Mouse (Mus musculus) CD4-positive, CD25-positive, alpha-beta regulatory T cell, adult 4 months (primary cell): Measurements from ENCODE around the gene Fancf. TPM values are rescaled to one million over a fixed set of nuclear protein-coding genes. Genes with fewer than 3 reads are reported as not detected.

Experiments
- ATAC-seq: one replicate; pipeline ENCODE4 v1.8.0; 2017
- polyA plus RNA-seq, 2 experiments: library from polyadenylated mRNA; unstranded; fragments of 100-300 nt; shearing (Covaris generic); gene quantifications; one replicate each; pipeline ENCODE4 v1.2.1; 2017

Fancf gene
- polyA plus RNA-seq, 2 experiments from 2014 or later = 0.73 to 1.5 TPM

DNA sequence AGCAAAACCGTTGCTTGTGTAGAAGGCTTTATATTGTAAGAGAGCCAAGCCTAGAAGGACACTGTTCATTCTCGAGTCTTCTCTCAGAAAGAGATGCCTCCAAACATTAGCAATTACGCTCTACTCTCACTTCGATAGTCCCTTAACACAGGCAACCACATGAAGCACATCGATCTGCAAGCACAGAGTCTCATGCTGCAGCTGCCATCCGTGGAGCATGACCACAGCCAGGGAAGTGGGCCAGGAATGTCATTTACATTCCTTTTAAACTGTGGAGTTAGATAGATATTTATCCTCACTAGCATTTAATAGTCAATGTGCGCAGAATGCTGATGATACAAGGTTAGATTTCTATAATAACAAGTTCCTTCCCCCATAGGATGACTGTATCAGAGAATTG lies 21.6 kb downstream of the Fancf start:
- ATAC-seq = no peak

DNA sequence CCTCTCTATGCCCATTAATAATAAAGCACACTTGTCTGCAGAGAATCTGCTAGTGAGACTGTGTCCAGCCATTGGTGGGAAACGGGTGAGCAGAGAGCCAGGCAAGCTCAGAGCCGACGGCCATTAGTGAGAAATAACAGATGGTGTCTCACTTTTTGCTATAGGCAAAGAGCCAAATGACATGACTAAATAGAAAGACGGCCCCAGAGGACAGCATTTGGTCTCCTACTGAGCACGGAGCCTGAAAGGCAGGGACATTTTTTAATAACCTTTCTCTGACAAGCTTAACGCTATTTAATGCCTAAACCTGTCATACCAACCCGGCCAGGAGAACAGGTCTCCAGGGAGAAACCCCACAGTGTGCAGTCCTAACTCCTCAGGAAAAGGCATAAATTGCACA lies 30.1 kb downstream of the Fancf start:
- ATAC-seq = no peak

DNA sequence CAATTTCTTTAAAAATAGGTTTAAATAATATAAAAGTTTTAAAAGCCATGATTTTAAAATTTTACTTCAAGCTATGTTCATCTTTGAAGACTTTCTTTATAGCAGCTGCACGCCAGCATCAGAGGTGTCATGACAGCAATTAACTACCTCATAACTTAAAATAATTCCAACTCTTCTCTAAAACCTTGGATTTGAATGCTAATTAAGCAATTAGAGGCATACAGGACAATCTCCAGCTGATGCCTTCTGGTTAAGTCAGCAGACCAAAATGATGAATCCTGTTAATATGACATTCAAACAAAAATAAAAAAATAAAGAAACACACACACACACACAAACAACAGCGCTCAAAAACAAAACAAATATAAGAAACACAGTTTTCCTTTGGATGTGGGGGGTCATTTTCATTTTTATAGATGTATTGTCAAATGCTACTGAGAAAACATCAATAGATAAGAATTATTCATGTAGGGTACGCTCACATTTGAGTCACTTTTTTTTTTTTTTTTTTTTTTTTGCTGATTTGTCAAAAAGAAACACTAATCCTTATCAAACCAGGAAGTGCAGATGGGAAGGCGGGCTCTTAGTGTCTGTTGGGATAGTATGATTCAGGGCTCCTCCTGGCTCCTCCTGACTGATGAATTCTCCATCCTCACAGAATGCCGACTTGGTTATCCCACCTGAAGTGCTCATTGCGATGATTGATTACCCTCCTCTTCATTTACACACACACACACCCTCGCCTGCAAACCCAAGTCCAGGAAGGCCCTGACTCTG lies 38.3 kb downstream of the Fancf start:
- no peak for ATAC-seq

DNA sequence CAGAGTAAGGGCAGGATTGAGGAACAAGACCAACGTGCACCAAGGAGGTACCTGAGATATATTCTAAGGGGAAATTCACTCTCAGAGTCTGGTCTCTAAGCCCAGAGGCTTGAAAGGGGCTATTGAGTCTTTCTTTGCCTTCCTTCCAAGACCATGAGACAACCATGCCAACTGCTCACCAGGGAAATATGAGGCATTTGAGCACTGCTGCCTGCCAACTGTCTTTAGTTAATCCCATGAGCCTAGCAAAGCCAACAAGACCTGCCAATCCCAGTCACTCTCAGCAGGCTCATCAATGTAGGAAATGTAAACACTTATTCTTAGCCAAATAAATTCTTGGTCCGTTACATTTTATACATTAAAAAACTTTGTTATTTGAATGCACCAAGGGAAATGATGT lies 40.6 kb downstream of the Fancf start:
- no peak for ATAC-seq

DNA sequence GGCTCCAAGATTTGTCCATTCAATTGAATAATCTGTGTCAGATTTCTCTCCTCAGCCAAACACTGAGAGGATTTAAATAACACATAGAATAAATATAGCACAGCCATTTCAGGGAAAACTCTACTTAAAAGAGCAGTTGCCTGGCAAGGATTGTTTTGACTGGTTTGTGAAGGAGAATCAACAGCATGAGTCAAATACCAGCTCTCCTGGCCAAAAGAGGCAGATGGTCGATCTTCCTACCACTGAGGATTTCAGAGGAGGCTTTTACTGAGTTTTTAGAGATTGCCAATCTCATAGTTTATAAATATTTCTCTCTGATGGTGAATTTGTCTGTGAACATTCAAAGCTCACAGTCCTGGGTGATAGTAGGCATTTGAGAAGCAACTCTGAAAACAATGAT lies 42.2 kb downstream of the Fancf start:
- ATAC-seq = no peak

DNA sequence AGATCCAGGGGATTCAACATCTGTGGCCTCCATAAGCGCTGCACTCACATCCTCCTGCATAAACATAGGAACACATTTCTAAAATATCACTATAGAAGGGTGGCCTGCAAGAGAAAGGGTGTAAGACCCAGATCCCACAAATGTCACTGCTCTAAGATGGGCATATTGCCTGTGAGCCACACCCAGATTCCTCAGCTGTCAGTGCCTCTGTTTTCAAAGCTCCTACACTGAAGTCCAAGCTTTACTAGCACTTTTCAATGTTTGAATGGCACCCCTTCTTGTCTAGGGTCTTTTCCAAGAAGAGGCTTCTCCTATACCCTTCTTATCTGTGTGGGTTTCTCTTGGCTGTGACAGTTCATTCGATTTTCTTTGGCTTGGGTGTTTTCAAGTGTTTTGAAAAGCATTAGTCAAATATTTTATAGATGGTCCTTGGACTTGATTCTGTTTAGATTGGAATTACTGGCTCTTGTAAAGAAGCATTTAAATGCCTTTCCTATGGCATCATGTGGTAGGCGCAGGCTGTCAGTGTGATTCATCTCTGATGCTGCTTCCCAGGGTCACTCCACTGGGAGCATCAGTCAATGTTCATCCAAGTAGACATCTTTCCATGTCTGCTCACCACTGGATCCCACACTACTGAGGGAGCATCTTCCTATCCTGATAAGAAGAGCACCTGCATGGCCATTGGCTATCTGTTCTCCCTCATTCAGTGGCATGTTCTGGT lies 43.7 kb downstream of the Fancf start:
- no peak for ATAC-seq

DNA sequence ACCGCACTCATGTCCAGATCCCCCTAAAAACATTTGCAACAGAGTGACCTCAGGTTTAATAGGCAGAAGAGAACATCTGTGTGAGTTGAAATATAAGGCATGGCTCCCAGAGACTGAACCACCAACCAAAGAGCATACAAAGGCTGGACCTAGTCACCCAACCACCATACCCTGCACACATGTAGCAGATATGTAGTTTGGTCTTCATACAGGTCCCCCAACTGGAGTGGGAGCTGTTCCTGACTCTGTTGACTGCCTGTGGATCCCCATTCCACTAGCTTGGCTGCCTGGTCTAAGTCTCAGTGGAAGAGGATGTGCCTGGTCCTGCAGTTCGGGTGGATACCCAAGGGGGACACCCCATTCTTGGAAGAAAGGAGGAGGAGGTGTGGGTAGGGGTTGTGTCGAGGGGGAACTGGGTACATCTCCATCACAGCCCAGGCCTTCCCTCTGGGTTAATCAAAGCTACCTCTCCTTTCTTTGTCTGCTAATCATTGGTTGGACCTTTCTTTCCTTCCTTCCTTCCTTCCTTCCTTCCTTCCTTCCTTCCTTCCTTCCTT lies 45.7 kb downstream of the Fancf start:
- ATAC-seq = no peak

DNA sequence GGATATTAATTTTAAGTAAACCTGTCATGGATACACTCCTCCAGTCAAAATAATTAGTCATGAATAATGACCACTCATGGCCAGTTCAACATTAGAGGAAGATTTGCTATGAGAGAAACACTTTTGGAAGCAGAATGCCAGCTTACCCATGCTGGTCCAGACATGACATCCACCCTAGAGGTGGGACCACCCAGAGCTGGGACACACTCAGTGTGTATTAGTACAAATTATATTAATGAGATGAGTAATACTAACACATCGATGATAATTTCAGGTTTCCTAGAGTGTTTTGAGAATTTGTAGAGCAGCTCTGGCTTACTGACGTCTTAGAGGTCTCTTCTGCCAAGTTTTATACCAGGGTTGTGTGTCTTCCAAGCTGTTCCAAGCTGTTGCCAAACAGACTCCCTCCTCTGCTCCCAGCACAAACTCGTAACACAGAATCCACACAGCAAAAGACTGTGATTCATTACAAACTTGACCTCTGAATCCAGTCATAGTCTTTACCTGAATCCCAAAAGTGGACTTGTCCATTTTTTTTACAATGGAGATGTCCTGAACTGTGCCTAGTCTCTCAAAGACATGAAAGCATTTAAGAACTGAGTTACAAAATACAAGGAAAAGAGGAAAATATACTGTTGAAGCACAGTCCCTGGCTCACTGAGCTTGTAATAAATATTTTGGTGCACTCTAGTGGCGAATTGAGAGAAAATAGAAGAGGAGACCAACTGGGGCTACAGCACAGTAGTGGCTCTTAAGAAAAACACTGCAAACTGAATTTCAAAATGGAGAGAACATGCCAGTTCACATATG lies 46.4 kb downstream of the Fancf start:
- no peak for ATAC-seq

Other genes starting within 250 kb of the Fancf start
- not detected for gene Slc17a6, start 240.3 kb downstream of the Fancf start, polyA plus RNA-seq
- gene Gas2, start 252 bp downstream of the Fancf start, polyA plus RNA-seq = 1 to 10 TPM; 2.1 to 2.3 TPM
- 1 to 10 TPM in 1 of 2 experiments, under 1 TPM in 1; 0.44 to 1.3 TPM for gene Svip, start 143.8 kb upstream of the Fancf start, polyA plus RNA-seq
- not detected for gene 1700015G11Rik, start 153.5 kb upstream of the Fancf start, polyA plus RNA-seq